Mouse (Mus musculus) ES-E14 (cell line): ENCODE data around the gene G3bp2. TPM values are rescaled to one million over a fixed set of nuclear protein-coding genes. Genes with fewer than 3 reads are reported as not detected.
A peak's percentile ranks its signal among the peaks of the same experiment; 100 is the strongest.

Source experiments
- DNase-seq: peaks from one replicate; pipeline ENCODE4 v3.0.0-alpha.2; 2013; ENCODE audit warnings: low read depth, low spot score
- H3K27ac ChIP-seq: 2 replicates; pipeline ENCODE4 v1.5.1; 2012; ENCODE audit warnings: low read depth, mild to moderate bottlenecking, low read length, moderate library complexity, mixed read lengths; ENCODE audit not compliant: poor library complexity, insufficient read depth, severe bottlenecking
- H3K36me3 ChIP-seq: 2 replicates; pipeline ENCODE4 v1.6.1; 2012; ENCODE audit warnings: mild to moderate bottlenecking, low read length, moderate library complexity, mixed read lengths; ENCODE audit not compliant: control insufficient read depth, poor library complexity, insufficient read depth, severe bottlenecking
- H3K4me1 ChIP-seq, 2 experiments: fragments of 150-350 bp in 1 of 2; sonication (generic) in 1 of 2; 2 replicates each; pipeline ENCODE4 v1.6.1; 2012; ENCODE audit warnings: low read length in 2 of 2, mild to moderate bottlenecking in 1 of 2, mixed read lengths in 1 of 2; ENCODE audit not compliant: control insufficient read depth in 2 of 2, insufficient read depth in 2 of 2, poor library complexity in 1 of 2
- H3K4me3 ChIP-seq, 2 experiments: fragments of 150-350 bp in 1 of 2; sonication (generic) in 1 of 2; 2 replicates each; pipeline ENCODE4 v1.5.1; 2012; ENCODE audit warnings: low read length in 2 of 2, low read depth in 1 of 2, mild to moderate bottlenecking in 1 of 2, mixed read lengths in 1 of 2; ENCODE audit not compliant: insufficient read depth in 1 of 2, poor library complexity in 1 of 2, severe bottlenecking in 1 of 2
- H3K9ac ChIP-seq: 2 replicates; pipeline ENCODE4 v1.6.1; 2012; ENCODE audit warnings: low read depth, mild to moderate bottlenecking, low read length, mixed read lengths; ENCODE audit not compliant: poor library complexity, insufficient read depth, severe bottlenecking
- H3K9me3 ChIP-seq: fragments of 150-350 bp; sonication (generic); 2 replicates; pipeline ENCODE4 v1.6.1; 2012; ENCODE audit warnings: low read depth, mild to moderate bottlenecking, low read length; ENCODE audit not compliant: control insufficient read depth, insufficient read depth
- CHD2 ChIP-seq: IDR thresholded peaks from 2 replicates; pipeline ENCODE4 v1.6.1; 2014; ENCODE audit warnings: mild to moderate bottlenecking, low read depth, low read length, inconsistent platforms
- HCFC1 ChIP-seq: IDR thresholded peaks from 2 replicates; pipeline ENCODE4 v1.6.1; 2012; ENCODE audit warnings: low read length, inconsistent platforms, borderline replicate concordance; ENCODE audit not compliant: insufficient read depth
- MAFK ChIP-seq: IDR thresholded peaks from 2 replicates; pipeline ENCODE4 v1.6.1; 2014; ENCODE audit warnings: mild to moderate bottlenecking, low read depth, low read length, inconsistent platforms; ENCODE audit not compliant: insufficient read depth
- ZC3H11A ChIP-seq: IDR thresholded peaks from 2 replicates; pipeline ENCODE4 v1.6.1; 2012; ENCODE audit warnings: low read depth, mild to moderate bottlenecking, inconsistent platforms, low read length, borderline replicate concordance
- ZNF384 ChIP-seq: IDR thresholded peaks from 2 replicates; pipeline ENCODE4 v1.6.1; 2012; ENCODE audit warnings: low read depth, low read length, inconsistent platforms
- in situ Hi-C, 2 experiments: fragments of 600-800 bp; cut with MboI; formaldehyde crosslinking; loops; one replicate each; pipeline ENCODE4 v1.15.1; 2025; ENCODE audit warnings: low sequenced_read_pairs in 2 of 2, inconsistent platforms in 1 of 2; ENCODE audit not compliant: unreplicated experiment in 2 of 2
- total RNA-seq: library from RNA; depleted of rRNA; stranded (reverse); fragments of 300-350 nt; gene quantifications from 2 replicates; pipeline ENCODE4 v1.2.3, GENCODE M21; 2012; rRNA removed

Gene G3bp2
- total RNA-seq, 1 experiment, result 266 TPM

DNA sequence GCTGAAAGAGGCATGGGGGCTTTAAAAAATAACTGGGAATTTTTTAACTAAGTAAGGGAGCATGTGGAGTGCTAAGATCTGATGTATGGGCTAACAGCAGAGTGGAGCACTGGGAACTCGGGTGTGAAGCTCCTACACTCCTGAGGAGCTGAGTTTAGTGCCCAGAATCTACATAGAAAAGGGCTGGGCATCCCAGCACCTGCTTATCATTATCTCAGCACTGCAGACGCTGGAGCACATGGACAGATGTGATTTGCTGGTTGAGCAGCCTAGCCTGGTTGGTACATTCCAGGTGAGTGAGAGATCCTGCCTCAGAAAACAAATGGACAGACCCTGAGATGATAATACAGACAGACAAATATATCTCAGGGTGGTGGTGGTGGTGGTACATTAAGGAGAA lies 73.7 kb downstream of the G3bp2 start:
- Histone ChIP-seq H3K36me3 (no peaks in the 10 kb centered on the region), H3K4me3 (no peak overlapping the region), H3K9me3 (no peaks in the 10 kb centered on the region), H3K9ac (no peak overlapping the region), H3K4me1 (no peaks in the 10 kb centered on the region), H3K27ac (no peak overlapping the region)
- TF ChIP-seq ZNF384, result no peak
- no peak for TF ChIP-seq MAFK
- no peak for TF ChIP-seq ZC3H11A
- TF ChIP-seq CHD2, result no peak
- TF ChIP-seq HCFC1, result no peak
- DNase-seq, result no peak
- in situ Hi-C loops, result no loop called here

DNA sequence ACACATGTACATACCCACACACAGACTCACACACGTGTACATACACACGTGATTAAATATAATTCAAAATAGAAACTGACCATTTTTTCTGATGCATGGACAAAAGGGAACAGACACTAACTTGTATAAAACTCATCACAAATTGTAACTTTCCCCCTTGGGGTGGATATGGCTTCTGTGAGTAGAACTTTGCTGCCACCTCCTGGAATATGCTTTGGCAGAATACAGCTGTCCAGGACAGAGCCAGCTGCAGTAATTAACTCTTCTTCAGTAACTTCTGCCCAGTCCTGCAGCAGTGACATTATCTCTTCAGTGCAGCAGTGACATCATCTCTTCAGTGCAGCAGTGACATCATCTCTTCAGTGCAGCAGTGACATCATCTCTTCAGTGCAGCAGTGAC lies 80.5 kb downstream of the G3bp2 start:
- Histone ChIP-seq H3K36me3 (no peaks in the 10 kb centered on the region), H3K4me3 (no peak overlapping the region), H3K4me1 (no peaks in the 10 kb centered on the region), H3K9ac (no peak overlapping the region), H3K9me3 (no peaks in the 10 kb centered on the region), H3K27ac (no peak overlapping the region)
- in situ Hi-C loops, result no loop called here
- no peak for TF ChIP-seq CHD2
- TF ChIP-seq HCFC1, result no peak
- TF ChIP-seq ZC3H11A, result peak; percentile 27; the same call in 1 of the 2 replicates
- no peak for TF ChIP-seq MAFK
- no peak for TF ChIP-seq ZNF384
- no peak for DNase-seq

Other genes starting within 250 kb of the G3bp2 start
- gene Rchy1, start 120.7 kb downstream of the G3bp2 start, total RNA-seq, result 26.3 and 31.6 TPM in 2 replicates
- 0.74 and 0.89 TPM in 2 replicates for gene Odaph, start 96.2 kb downstream of the G3bp2 start, total RNA-seq
- 5.0 and 6.4 TPM in 2 replicates for gene Cdkl2, start 39.8 kb downstream of the G3bp2 start, total RNA-seq
- 40.7 and 51.6 TPM in 2 replicates for gene Uso1, start 54.2 kb upstream of the G3bp2 start, total RNA-seq
- not detected in 2 replicates for gene U90926, start 131.7 kb upstream of the G3bp2 start, total RNA-seq
- 3.3 and 4.5 TPM in 2 replicates for gene Ppef2, start 172.6 kb upstream of the G3bp2 start, total RNA-seq
- gene Naaa, start 194.5 kb upstream of the G3bp2 start, total RNA-seq, result 9.8 and 13.4 TPM in 2 replicates
- gene Sdad1, start 226.8 kb upstream of the G3bp2 start, total RNA-seq, result 63.9 and 74.0 TPM in 2 replicates
- gene Cxcl9, start 244.4 kb upstream of the G3bp2 start, total RNA-seq, result not detected in 2 replicates
- 0.71 and 0.74 TPM in 2 replicates for gene Art3, start 248.1 kb upstream of the G3bp2 start, total RNA-seq